Mouse (Mus musculus) kidney, postnatal 4 days (tissue): ENCODE data around the gene Adcy5.

Experiments
- DNase-seq, 2 experiments: peaks; one replicate each; pipeline ENCODE4 v3.0.0; 2021; ENCODE audit warnings: mixed read lengths in 2 of 2

Adcy5 gene

GRCm38 (mm10) chr16:35319773-35320172 lies 165.1 kb downstream of the Adcy5 start:
- no peak for DNase-seq

GRCm38 (mm10) chr16:35330451-35330850 lies 175.8 kb downstream of the Adcy5 start:
- no peak for DNase-seq
